Mouse (Mus musculus): ENCODE data around the gene Mob1a.

GRCm38 (mm10) chr6:83385569-83386090 lies 59.8 kb downstream of the Mob1a start:
- no peak for TF ChIP-seq POLR2A (IDR thresholded peaks at IDR 0.05; ENCODE audit: insufficient read length, low read depth)
- no peak for TF ChIP-seq MAX (IDR thresholded peaks at IDR 0.05; ENCODE audit: low read depth)
- TF ChIP-seq MYOG (IDR thresholded peaks at IDR 0.05; ENCODE audit: control insufficient read depth in 1 of 3, insufficient read depth in 1 of 3, insufficient read length in 2 of 3, low read depth in 2 of 3): no peak
- no peak for TF ChIP-seq POLR2AphosphoS2 (IDR thresholded peaks at IDR 0.05; ENCODE audit: insufficient read length, low read depth)
- TF ChIP-seq MYOD1 (IDR thresholded peaks at IDR 0.05; ENCODE audit: control insufficient read depth in 1 of 3, insufficient read length in 2 of 3, low read depth in 2 of 3): no peak
- TF ChIP-seq REST (IDR thresholded peaks at IDR 0.05; ENCODE audit: insufficient read depth, insufficient read length): no peak
- TF ChIP-seq E2F4 (IDR thresholded peaks at IDR 0.05; ENCODE audit: insufficient read depth): no peak

Data from myocyte (in vitro differentiated cells).